Mouse (Mus musculus) adrenal gland, adult 18-20 months (tissue): Measurements from ENCODE around the gene Bmt2. TPM values are rescaled to one million over a fixed set of nuclear protein-coding genes. Genes with fewer than 3 reads are reported as not detected.

Experiments used
- DNase-seq, 2 experiments: peaks; one replicate each; pipeline ENCODE4 v3.0.0; 2021 to 2022; ENCODE audit warnings: low spot score in 2 of 2
- long read RNA-seq, 2 experiments: library from polyadenylated mRNA; stranded (forward); transcript quantifications; one replicate each; pipeline ENCODE4 v2.0.0; 2021
- total RNA-seq, 2 experiments: library from RNA; stranded (reverse); gene quantifications; 1 replicate in 1 of 2; 2 replicates in 1 of 2; pipeline ENCODE4 v1.2.3; 2021

Gene Bmt2
- 10 to 100 TPM; 10.8 to 11.3 TPM for total RNA-seq
- long read RNA-seq, experiment 1, full-length matches to known transcripts, result 17 of 19 reads
- long read RNA-seq, experiment 1, partial matches to known transcripts, result 0 of 19 reads
- long read RNA-seq, experiment 1, other reads (novel, unspliced or antisense), result 2 of 19 reads
- long read RNA-seq, experiment 2, full-length matches to known transcripts, result 28 of 32 reads
- long read RNA-seq, experiment 2, partial matches to known transcripts, result 0 of 32 reads
- long read RNA-seq, experiment 2, other reads (novel, unspliced or antisense), result 4 of 32 reads

DNA sequence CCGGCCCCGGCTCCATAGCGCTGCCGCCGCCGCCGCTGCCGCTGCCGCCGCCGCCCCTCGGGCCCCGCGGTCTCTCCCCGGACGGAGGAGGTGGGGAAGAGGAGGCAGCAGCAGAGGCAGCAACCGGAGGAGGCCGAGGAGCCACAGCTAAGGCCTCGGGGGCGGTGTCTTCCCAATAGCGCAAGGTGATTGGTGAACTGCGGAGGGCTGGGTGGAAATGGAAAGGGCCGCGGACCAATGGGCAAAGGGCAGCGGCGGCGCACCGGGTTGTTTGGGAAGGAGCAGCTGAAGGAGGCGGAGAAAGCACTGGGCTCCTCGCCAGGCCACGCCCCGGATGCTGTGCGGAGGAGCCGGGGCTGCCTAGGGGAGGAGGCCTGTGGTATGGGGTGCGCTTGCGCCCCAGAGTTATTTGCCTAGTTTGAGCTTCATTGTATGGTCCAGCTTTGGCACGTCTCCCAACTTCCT is at the start of gene Bmt2:
Gene Bmt2, minus strand, starts transcription at position 149 of the 465 bp plus-strand sequence.
- DNase-seq, result peak; percentile 99

DNA sequence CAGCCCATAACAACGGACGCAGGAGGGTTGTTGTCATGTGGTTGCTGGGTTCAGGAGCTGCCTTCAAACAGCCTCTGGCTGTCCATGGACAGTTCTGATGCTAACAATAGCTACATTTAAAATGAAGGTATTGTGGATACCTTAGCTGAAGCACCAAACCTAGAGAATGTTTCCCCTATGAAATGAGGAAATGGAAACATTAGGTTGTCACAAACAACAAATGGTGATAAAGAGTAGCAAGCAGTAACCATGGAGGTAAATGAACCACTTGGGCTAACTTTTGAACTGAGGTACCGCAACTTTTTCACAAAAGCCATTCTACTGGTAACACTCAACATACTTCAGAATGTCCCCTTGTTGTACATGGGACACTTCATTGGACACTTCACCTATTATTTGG is 44.4 kb upstream of the Bmt2 start:
- no peak for DNase-seq

DNA sequence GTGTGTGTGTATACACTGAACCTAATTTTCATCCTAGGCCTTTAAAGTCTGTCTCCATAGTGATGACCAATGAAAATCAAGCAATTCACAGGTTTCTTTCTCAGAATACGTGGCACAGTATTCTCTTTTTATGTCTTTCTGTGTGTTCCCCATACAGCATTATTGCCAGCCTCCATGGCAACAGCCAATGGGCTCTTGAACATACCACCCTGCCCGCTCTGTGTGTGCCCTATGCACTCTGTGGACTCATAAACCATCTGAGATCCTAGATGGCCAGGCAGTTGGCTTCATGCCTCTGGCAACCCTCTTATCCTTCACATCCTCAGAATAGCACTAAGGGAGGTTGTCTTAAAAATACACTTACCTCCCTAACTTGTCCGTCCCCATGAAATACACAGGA is 37.1 kb upstream of the Bmt2 start:
- DNase-seq, result no peak

DNA sequence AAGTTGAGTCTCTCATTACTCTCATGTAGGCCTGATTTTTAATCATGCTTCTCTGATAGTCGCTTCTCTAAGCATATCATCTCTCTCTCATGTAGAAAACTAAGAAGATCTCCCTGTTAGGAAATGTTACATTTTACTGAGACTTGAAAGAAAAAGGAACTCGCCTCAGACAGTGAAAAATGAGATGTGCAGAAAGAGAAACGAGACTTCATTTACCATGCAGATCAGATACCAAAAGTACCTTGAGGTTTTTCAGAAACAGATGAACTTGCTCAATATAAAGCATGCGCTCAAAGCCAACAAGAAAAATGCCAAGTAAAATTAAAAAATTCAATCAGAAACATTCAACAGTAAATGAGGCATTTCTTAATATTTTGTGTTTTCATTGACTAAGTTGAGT is 19.1 kb upstream of the Bmt2 start:
- DNase-seq, result no peak

DNA sequence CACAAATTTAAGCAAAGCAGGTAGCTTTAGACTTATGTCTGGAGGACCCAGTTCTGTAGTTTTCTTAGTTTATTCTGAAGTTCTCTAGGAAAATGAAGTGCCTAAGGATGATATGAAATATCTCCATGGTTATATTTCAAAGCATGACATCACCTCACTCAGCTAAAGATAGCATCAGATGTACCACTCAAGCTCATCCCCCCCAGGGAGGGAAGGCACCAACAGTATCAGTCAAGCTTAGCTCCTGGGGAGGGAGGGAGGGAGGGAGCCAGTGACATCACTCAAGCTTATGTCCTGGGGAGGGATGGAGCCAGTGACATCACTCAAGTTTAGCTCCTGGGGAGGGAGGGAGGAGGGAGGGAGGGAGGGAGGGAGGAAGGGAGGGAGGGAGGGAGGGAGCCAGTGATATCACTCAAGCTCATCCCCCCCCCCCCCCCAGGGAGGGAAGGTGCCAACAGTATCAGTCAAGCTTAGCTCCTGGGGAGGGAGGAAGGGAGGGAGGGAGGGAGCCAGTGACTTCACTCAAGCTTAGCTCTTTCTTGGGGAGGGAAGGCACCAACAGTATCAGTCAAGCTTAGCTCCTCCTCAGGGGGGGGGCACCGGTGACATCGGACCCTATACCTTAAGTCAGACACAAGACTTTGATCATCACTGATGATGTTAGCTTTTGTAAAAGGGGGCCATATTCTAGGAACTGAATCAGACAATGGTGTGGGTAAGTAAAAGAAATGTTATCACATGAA is 17.5 kb upstream of the Bmt2 start:
- no peak for DNase-seq

DNA sequence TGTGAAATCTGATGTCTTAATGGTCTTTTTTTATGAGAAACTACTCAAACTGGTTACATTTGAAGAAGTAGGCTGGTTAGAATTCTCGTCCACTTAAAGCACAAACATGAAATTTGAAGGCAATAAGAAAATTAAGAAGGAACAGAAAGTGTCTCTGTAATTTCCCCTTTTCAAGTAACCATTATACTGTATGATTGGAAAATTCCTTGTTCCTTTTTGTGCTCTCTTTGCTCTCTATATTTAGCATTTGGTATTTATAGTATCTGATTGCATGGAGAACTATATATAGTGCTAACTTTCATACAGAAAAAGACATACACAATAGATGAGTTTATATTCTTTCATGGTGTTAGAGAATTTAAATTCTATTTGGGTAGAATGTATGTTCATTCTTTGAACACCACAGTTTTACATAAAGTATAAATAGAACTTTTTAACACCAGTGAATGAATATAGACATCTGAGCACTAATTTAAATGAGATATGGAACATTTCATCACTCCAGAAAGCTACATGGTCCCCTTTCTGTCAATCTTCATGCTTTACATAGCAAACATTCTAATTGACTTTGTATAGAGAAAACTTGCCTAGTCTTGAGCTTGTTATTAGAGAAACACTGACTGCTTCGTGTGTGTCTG is 14.0 kb upstream of the Bmt2 start:
- no peak for DNase-seq

DNA sequence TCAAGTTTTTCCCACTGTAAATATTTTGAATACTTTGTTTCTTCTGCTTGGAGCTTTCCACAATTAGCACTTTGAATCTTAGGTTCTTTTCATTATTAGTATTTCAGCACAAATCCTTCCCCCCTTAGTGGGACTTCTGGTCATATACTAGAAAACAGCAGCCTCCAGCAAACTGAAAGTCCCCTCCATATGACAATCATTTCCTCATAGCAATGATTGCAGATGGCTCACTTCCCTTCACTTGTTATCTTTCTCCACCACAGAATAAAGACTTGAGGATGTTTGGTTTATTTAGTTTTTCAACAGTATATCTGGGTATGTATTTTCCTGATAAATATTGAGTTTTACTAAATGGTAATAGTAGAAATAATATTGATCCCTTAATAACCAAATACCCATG is 12.6 kb upstream of the Bmt2 start:
- DNase-seq, result no peak

DNA sequence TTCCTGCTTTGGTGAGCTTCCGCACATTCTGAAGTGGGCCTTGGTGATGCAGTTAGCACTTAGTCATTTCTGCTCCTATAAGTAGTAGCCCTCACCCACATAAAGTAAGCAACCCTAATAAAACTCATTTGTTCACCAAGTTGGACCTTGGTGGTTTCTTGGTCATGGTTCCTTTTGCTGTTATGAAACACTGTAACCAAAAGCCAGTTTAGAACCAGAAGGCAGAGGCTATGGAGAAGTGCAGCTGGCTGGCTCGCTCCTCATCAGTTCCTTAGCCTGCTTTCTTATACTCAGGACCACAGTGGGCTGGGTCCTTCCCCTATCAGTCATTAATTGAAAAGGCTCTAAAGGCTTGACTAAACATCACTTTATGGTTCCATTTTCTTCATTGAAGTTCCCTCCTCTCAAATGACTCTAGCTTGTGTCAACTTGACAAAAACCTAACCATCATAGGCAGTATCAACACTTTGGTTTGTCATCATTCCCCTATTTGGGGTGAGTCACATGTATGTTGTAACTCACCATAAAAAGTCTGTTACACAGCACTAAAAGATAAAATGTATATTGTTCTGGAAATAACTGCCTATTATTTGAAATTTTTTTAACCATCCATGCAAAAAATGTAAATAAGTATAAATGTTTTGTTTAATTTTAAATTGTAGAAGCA is 6.3 kb upstream of the Bmt2 start:
- DNase-seq, result no peak

DNA sequence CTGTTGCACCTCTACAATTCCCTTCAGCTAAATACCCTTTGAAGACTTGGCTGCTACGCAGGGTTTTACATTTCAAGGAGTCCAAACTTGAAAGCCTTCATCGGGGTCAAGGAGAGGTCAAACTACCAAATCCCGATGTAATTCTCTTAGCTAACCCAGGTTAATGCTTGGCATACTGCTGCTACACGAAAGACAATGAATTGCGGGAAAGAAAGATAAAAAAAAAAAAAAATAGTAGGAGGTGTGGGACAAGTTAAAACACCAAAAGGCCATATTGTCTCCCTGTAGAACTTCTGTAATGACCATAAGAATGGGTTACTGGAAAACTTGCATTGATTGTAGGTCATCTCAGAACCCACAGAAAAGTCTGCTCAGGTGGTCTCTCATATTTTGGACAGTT is 583 bp upstream of the Bmt2 start:
- DNase-seq, result no peak

DNA sequence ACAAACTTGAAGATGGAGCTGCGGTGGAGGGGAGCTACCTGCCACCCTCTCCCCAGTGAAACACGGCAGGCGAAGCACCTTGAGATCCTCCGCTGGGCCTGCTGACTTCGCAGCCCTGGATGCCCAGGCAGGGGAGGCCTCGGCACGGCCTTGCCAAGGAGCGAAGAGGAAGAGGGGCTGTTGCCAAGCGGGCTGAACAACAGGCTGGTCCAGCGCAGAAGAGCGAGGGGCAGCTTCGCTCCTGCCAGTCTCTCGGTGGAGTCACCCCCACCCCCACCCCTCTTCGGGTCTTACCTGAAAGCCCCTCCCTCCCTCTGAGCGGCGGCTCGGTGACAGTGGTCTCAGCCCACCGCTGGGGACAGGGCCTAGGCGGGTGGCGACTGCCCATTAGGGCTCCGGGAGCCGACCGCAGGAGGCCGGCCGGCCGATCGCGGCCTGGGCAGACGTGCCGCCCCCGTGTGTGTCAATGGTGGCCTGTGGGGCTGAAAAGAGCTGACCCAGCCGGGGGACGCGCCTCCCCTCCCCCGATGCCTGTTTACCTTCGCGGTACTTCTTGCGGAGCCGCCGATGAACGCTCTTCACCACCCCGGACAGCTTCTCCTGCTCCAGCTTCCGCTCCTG is 515 bp downstream of the Bmt2 start:
- DNase-seq, result peak; percentile 43 to 45

DNA sequence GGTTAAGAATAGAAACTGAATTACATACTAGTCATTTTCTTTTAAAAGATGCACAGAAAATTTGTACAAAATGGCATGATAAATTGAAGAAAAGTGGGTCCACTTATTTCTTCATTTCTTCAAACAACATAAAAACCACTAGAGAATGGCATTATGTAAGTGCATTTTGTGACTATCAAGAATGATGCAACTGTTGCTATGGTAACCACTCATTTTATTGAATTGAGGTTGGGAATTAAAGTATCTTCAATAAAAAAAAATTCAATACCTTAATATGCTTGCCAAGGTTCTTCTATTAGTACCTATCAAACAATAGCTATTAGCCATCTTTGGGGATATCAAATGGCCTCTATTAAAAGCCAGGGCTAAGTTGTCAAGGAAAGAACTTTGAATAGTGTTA is 1.6 kb downstream of the Bmt2 start:
- DNase-seq, result no peak

DNA sequence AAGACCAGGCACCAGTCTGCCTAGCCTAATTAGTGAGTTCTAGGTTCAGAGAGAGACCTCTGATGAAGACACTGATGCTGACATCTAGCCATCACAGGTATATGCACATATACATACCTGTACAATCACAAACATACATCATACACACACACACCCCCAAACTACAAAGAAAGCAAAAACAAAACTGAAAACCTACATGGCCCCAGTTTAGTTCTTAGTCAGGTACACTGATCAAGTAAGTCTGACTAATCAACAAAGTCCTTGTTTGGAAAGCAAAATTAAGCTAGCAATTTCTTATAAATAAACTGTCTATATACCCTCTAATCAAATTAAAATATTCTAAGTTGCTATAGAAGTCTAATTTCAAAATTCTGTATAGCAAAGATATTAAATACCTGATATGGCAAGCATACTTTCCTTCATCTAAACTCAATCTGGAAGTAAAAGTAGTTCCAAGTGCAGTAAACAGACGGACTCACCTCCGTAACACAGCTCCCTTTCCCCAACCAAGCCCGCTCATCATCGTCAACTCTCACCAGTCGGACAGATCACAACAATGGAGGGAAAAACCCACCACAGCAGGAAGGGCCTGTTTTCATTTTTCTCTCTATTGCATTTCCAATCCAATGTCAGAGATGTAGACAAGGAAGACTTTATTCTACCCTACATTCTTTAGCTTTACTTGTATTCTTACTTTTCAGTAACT is 3.0 kb downstream of the Bmt2 start:
- DNase-seq, result no peak

DNA sequence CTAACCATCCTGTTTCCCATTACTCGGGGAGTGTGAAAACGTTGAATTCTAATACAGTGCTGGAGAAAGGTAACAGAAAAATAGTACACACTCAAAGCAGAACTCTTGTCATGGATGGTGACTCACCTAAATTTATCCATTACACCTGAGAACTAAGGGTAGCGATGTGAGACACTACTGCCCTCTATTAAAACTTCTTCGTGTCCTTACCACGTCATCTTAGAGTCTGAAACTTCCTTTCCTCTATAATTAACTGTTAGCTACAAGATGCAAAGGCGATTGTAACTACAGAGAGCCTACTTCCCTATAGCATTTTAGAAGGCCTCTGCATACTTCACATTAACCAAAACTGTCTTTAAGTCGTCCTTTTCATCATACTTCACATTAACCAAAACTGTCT is 12.1 kb downstream of the Bmt2 start:
- no peak for DNase-seq

DNA sequence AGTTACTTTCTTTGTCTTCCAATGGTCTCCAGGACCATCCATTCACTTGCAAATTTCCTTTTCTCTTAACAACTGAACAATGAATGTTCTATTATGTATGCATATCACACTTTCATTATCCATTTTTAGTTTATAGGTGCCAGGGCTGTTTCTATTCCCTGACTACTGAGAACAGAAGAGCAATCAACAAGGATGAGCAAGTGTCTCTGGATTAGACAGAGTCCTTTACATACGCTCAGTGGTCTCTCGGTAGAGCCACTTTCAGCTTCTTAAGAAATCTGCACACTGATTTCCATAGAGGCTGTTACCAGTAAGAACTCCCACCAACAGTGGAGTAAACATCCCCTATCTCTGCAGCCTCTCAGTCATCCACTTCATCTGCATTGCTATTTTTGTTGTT is 19.8 kb downstream of the Bmt2 start:
- DNase-seq, result no peak

DNA sequence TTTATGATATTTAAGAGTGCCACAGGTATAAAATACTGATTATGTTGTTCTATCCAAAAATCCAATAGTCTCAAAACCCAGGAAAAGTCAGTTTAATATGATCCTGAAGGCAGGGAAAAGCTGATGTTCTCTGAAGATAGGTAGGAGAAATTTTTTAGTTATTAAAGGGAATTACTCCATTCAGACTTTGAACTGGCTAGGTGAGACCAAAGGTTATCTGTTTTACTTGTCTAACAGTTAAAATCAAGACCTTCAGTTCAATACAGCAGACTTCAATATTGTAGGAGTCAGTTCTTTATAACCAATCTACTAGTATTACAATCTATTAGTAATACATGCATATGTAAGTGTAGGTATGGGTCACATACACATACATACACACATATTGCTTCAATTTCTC is 23.7 kb downstream of the Bmt2 start:
- no peak for DNase-seq

DNA sequence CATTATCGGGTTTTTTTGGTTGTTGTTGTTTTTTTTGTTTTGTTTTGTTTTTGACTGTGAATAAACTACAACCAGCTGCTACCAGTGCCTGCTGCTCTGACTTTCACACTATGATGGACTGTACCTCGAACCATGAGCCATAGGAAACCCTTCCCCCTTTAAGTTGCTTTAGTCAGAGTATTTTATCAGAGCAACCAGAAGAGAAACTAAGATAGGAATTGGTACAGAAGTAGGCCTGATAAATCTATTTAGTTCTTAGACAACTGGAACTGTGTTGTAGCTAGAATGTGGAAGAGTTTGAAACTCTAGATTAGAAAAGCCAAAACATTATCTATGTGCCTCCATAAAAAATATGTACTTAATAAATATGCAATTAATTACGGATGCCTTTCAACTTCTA is 25.5 kb downstream of the Bmt2 start:
- no peak for DNase-seq

DNA sequence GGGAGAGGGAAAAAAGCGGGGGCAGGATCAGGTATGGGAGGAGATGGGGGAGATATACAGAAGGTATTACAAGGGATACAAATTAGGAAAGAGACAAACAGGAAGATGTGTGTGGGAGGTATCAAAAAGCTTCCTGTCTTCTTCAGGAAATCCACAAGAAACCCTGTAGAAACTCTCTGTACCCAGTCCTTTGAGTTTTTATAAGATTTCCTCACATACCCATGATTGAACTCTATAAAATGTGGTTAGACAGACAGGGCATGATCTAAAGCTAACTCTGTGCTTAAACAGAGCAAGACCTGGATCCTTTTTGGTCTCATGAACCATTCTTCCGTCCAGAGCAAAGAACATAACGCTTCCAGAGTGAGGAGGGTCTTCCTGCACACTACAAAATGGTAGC is 26.9 kb downstream of the Bmt2 start:
- DNase-seq, result no peak

DNA sequence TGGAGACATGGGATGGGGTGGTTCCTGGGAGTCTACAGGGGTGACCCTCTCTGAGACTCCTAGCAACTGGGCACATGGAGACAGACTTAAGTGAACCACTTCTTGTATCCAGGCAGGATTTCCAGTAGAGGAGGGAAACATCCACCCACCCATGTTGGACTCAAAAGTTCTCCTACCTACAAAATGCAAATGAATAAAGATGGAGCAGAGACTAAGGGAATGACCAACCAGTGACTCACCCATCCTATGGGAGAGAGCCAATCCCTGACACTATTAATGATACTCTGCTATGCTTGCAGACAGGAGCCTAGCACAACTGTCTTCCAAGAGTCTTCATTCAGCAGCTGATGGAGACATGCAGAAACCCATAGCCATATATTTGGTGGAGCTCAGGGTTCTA is 29.5 kb downstream of the Bmt2 start:
- no peak for DNase-seq

DNA sequence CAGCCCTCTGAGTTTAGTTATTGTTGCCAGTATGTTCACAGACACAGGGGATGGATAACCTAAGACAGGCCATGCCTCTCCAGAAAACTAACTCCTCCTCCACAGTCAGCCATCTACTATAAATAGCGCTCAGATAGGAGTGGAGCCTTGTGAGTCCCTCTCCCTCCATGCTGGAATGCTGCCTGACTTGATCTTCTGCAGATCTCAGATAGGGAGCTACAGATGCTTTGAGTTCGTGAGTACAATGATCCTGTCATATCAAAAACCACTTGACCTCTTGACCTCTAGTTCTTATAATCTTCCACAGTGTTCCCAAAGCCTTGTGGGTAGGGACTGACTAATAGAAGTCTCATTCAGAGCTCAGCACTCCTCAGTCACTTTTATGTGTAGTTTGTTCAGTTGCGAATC is 41.2 kb downstream of the Bmt2 start:
- DNase-seq, result no peak

DNA sequence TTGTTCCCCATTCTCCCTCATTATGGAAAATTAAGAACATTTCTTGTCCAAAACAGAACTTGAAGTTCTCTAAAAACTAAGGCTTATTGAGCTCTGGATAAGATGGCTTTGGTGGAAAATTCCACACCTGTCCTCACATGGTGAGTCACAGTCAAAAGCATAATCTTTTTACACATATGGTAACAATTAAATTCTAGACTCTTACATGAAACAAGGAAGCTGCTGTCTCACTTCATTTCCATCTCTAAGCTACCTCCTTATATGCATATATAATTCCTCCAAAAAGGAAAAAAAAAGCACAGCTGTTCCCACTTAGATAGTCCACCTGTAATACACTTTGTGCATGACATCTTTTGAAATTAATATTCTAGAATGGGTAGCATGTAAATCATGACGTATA is 45.2 kb downstream of the Bmt2 start:
- no peak for DNase-seq

DNA sequence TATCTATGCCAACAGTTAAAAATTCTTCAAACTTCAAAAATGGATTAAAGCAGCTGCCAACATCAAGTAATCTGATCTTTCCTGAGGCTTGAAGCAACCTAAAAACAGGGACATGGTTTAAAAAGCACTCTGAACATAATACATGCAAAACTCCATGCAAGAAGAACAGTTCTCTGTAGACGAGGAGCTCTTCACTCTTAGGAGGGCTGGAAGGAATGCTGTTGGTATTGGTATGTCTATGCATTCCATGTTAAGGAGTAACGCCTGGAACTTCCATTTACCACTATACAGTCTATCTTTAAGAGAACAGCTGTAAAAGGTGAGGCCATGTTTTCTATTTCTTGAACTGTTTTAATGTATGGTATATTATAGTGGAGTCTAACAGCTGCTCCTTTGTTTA is 47.2 kb downstream of the Bmt2 start:
- DNase-seq, result no peak
